Mouse (Mus musculus): ENCODE data around the gene Fam196b.

Fam196b gene

DNA sequence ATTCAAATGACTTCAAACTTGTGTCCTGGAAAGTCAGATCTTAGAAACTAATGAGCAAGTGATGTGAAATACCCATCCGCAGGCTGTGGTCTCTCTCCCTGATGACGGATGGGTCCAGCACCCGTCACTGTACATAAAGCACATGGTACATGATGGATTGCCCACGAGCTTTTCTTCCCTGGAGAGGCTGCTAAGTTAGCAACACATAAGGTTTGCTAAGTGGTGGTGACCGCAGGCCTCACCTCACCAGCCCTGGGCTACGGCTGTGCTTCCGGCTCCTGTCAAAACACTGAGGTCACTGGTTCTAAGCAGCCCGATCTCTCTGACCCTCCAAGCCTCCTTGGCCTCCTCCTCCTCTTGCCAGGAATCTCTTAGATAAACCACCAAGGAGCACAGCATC is 91.7 kb downstream of the Fam196b start:
- no peak for DNase-seq (ENCODE audit: low spot score)

DNA sequence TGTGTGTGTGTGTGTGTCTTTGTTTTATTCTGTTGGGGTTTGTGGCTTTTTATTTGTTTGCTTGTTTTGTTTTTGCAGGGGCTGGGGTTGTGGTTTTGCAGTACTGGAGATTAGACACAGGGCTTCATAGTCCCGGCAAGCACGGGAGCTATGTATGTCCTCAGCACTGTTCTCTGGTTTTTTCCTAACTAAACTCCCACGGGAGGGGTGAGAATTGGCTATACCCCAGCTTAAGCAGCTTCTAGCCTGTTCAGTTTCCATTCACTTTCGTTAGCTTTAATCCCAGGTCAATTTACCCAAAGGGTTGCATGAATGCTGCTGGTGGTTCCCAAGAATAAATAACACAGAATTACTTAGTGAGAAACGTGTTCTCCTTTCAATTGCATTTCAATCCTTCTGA is 92.2 kb downstream of the Fam196b start:
- DNase-seq (ENCODE audit: low spot score) = no peak

DNA sequence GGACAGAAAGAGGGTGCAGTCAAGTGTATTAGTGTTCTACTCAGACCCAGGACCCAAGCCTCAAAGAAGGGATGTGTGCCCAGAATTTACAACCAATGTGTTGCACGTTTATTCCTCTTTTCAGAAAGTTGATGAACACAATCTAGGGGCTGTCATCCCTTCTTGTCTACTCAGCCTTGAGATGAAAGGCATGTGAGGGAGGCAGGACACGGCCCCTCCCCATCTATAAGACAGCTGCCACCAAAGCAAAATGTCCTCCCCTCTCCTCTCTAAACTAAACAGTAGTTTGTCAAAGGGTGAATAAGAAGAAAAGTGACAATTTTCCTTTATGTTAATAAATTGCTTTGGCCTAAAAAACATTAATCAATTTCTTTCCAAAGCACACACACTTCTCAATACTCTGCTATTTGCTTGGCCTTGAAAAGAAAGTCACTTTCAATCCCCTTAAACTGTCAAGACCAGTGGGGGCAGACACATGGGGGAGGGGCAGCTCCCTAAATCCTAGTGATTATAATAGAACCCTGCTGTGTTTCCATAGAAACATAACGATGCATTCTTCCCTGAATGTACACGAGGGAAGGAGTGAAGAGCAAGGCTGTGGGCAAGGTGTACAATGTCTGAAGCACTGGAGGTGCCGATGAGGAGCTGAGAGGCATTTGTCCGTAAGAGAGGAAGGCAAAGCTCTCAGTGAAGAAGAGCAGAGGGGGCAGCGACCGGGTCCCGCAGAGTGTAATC is 101.4 kb downstream of the Fam196b start:
- DNase-seq (ENCODE audit: low spot score) = peak; percentile 77

DNA sequence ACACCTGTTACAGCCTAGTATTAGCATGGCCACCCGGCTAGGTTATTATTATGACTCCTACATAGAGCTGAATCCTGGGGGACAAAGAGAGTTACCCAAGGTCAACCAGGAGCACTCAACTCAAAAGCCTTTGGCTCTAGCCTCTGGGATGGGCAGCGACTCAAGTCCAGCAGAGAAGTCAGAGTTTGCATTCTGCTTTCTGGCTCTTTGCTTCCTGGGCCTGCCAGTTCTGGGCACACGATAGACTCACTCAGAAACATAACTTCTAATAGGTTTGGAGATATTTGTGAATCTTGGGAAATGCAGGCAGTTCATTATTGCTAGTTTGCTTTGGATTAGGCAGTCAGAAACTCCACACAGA is 102.0 kb downstream of the Fam196b start:
- DNase-seq (ENCODE audit: low spot score) = no peak

DNA sequence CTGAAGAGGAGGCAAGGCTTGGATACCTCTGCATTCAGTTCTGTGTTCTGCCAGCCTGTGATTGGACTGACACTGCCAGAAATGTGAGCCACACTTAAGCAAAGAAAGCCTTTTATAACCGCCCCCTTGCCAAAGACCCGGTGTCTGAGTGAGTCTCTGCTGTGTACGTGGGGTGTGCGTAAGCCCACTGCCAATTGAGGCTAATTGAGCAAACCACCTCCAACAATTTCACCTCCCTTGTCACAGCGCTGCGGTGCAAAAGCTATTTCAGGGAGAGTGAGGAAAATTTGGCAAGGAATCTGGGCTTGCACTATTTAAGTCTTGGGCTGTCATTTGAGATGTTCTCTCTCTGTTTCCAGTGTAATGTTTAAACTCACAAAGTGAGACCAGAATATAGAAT is 106.4 kb downstream of the Fam196b start:
- DNase-seq (ENCODE audit: low spot score) = no peak

DNA sequence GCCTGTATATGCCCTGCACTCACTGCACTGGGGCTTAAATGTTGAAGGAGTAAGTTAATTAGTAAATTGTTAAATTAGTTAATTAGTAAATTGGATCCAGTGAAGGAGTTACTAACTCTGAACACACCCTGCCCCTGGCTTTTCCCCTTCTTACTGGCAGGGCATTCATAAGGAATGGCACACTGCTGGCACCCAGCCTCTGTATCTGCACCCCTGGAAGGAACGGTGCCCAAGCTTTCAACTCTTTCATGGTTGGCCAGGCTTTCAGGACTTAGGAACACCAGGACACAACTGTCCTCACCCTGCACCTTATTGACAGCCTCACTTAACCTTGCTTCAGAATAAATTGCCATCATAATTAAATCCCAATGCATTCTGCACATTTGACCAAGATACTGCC is 109.9 kb downstream of the Fam196b start:
- DNase-seq (ENCODE audit: low spot score) = no peak

DNA sequence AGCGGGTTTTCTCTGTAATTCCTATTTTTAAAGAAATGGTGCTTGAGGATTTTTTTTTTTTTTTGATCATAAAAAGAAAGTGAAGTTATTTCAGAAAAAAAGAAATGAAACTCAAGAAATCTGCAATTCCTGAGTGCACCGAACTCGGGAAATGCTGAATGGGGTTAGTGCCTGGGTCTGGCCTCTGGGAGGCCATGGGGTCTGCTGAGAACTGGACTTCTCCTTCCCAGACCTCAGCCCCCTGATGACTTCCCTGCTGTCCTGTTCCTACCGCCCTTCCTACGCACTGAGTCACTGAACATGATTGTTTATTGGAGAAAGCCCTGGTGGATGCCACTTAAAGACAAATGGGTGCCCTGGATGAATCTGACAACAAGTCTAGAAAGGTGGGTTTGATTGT is 112.6 kb downstream of the Fam196b start:
- DNase-seq (ENCODE audit: low spot score) = no peak

DNA sequence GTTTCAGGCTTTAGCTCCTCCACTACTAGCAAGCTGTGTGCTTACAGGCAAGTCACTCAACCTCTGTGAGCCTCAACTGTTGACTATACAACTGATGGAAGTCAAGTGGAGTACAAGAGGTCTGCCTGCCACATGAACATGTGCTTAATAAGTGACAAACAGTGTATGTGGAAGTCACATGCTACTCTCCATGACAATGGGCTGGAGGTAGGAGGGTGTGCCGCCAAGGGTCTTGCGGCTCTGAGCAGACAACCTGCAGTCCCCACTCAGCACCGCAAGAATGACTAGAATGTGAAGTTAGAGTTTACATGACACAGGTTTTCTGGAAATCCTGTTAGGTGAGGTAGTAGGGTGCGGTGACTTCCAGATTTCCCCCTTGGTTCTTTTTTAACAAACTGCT is 116.3 kb downstream of the Fam196b start:
- DNase-seq (ENCODE audit: low spot score) = no peak

DNA sequence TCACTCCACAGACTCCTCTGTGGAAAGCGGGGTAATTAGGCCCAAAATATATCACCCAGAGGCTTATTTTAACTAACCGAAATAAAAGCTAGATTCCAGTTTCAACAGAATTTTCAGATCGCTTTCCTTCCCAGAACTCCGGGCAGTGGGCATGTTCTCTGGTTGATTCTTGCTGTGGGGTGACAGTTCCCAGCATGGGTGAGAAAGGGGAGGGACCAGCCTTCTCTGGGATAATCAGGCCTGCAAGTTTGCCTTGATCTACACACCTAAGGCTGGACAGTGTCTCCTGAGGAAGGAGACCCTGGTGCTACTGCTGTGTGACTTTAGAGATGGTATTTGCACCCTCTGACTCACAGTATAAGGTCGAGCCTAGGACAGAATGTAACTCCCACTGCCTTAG is 116.7 kb downstream of the Fam196b start:
- DNase-seq (ENCODE audit: low spot score) = no peak

DNA sequence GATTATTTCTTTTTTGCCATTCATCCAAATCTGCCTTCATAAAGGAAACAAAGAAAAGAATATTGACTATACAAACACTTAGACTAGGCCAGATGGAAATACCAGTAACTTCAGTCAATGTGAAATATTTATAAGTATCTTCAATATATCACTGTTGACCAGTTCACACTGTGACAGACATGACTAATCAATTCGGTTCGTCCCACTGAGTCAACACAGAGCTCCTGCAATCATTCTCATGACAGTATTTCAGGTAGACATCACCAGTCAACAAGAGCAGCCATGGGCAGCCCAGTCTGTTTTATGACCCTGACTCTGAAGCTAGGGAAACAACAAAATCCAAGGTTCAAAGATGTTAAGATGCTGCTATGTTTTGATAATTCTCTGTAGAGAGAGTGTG is 117.4 kb downstream of the Fam196b start:
- no peak for DNase-seq (ENCODE audit: low spot score)

DNA sequence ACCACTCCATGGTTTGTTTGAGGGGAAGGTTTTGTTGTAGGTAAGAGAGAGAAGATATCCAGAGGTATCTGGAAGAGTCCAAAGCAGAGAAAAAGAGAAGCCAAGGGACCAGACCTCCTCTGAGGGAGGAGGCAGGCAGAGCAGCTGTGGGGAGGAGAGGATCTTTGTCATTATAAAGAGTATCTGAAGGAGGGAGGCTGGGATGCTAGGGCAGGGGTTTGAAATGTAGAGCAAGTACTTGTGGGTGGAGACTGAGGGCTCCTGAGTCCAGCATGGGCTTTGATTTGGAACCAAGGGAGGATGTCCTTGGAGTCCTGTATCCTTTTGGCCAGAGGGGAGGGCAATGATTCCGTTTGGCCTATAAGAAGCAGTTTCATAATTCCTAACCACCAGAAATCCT is 122.8 kb downstream of the Fam196b start:
- no peak for DNase-seq (ENCODE audit: low spot score)

DNA sequence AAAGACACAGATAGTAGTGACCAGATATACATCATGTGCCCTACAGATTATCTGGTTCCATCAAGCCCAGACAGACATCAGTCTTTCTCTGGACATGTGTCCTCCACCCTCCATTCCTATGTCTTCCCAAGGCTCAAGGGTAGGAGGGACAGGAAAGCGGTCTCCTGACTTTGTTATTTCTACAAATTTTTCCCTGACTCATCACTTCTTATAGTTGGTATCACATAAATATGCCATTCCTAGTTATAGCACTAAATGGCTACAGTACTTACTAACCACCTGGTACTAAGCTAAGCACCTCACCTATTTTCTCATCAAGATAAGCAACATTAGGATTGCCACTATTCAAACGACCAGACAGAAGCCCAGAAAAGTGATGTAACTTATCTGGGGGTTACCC is 123.8 kb downstream of the Fam196b start:
- no peak for DNase-seq (ENCODE audit: low spot score)

DNA sequence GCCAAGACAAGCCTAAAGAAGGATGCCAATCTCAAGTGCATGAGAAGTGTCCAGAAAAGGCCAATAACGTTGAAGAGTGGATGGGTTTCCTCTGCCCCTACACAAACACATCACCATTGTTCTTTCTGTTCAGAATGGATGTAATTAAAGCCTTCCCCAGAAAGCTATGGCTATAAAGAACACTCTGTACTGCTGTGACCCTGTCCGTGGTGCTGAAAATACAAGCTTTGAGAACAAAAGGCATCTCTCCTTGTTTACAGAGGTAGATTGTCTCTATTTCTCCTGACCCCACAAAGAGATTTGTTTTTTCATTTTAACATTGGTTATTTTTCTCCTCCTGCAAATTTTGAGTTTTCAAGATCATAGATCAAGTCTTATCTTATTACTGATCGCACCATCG is 133.3 kb downstream of the Fam196b start:
- peak; percentile 74 for DNase-seq (ENCODE audit: low spot score)

DNA sequence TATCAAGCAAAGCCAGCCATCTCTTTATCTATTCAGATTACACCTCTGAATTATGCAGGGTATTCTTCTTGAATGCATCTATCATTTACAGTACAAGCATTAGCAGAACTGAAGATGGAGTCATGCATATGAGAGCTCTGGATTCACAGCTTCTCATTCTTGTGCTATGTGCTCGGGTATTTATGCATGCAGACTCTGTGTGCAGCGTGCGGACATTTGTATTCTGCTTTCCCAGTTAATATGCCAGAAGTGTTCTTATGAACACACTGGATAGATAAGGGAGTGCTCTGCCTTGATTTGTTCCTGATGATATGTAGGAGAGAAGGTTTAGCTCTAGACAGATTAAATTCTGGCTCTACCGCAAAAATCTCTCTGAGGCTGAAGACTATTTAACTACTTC is 135.3 kb downstream of the Fam196b start:
- no peak for DNase-seq (ENCODE audit: low spot score)

DNA sequence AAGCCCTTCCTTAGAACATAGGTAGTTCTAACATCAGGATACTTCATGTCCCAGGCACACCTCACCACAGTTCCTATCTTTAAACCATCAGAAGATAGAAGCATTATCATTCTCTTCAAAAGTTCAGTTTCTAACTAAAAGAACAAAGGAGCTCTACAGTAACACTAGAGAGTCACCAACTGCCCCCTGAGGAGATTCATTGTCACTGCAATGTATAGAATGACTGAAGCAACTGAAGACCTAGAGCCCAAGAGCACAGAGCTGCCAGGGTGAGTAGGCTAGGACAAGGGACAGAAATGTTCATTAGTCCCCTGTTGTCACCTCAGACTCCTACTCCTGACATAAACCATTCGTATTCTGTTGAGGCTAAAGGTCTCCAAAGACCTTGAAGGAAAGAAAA is 152.4 kb downstream of the Fam196b start:
- DNase-seq (ENCODE audit: low spot score) = peak; percentile 3

DNA sequence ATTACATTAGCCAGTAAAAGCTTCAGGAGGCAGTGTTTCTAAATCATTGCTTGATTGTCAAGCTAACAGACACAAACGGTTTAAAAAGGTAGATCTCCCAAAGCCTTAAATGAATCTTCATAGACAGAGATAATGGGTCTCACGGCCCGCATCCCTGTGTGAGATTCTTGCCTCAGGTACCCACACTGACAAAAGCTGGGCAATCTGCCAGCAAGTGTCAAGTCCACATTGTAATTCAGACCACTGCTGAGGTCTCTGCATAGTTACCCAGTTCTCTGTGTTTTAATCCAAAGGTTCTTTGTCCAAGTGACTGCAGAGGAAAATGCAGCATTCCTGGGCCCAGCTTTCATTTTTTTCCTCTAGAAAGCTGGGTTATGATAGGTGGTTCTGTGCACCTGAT is 153.9 kb downstream of the Fam196b start:
- no peak for DNase-seq (ENCODE audit: low spot score)

DNA sequence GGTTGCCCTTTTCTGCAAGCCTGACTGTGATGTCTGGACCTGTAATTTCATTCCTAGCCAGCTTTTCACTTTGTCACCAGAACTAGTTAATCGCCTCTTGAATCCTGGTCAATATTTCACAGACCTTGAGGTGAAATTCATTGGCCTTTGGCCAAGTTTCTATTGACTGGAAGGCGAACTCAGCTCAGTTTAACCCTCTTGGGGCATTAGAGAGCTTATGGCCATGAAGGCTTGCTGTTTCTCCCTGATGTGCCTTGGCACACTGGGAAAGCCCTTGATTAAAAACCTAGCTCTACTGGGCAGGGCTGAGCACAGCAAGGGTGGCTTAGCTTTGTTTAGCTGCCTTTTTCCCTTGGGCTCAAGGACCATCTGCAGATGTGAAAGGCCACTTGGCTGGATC is 155.2 kb downstream of the Fam196b start:
- no peak for DNase-seq (ENCODE audit: low spot score)
